Mouse (Mus musculus): Measurements from ENCODE around the gene Snai1.
A peak's percentile ranks its signal among the peaks of the same experiment; 100 is the strongest.

Snai1 gene

DNA sequence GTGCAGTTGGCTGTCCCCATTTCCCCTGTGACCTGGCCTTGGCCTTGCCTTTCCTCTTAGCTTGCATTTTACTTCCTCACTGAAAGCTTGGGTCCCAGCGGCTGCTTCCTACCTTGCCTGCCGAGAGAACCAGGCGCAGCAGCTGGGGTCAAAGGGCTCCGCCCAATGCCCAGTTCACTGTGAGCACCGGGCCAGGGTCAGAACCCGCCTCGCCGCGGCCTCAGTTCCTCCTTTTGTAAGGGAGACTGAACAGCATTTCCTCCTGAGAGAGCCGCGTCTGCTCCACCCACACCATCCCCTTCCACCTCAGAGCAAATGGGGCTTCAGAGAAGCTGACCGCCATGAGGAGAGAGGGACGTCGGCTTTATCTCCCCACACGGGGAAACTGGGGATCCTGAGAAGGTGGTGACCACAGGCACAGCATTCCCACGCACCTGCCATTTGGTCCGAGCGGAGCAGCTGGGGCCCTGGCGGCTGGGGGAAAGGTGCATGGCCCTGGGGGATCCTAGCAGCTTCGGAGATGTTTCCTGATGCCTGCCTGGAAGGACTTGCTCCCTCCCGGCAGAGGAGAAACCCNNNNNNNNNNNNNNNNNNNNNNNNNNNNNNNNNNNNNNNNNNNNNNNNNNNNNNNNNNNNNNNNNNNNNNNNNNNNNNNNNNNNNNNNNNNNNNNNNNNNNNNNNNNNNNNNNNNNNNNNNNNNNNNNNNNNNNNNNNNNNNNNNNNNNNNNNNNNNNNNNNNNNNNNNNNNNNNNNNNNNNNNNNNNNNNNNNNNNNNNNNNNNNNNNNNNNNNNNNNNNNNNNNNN, 51.0 kb downstream of the Snai1 start:
- peak; percentile 66 for DNase-seq
